Mouse (Mus musculus) kidney, adult 2 months (tissue): ENCODE data around the gene Gm128.
"Not testable (repeated sequence)": the region's sequence is repeated elsewhere in the genome, so short reads cannot be mapped to it uniquely, and the experiment has no call there.

Experiments used
- CTCF ChIP-seq: fragments of 200-500 bp; conservative IDR thresholded peaks from 2 replicates; pipeline ENCODE4 v1.5.1; 2011; ENCODE audit warnings: low read depth, mild to moderate bottlenecking, control low read depth, low read length, moderate library complexity, mixed read lengths; ENCODE audit not compliant: insufficient read depth, insufficient read length
- POLR2A ChIP-seq: fragments of 200-500 bp; IDR thresholded peaks from one replicate; pipeline ENCODE4 v1.6.1; 2011; ENCODE audit warnings: low read depth, low read length, control low read depth

GRCm38 (mm10) chr3:95212889-95213608, 28.3 kb downstream of the Gm128 start:
- not testable (repeated sequence) for TF ChIP-seq CTCF, POLR2A
